Mouse (Mus musculus) cerebellum, adult 8-10 months (tissue): ENCODE results near the gene Slu7.

ENCODE experiments used
- DNase-seq: peaks from one replicate; pipeline ENCODE4 v3.0.0; 2022

Slu7 gene

GRCm38 (mm10) chr11:43492663-43493062 lies 59.1 kb downstream of the Slu7 start:
- DNase-seq: peak; percentile 76

- peak; percentile 85 for DNase-seq
These were observed 60.4 kb downstream of the Slu7 start for GRCm38 (mm10) chr11:43493815-43494409.

- no peak for DNase-seq
These were observed 61.5 kb downstream of the Slu7 start for GRCm38 (mm10) chr11:43495037-43495436.

- DNase-seq: no peak
These were observed 62.0 kb downstream of the Slu7 start for GRCm38 (mm10) chr11:43495532-43495931.
